Mouse (Mus musculus) liver, postnatal 0 days (tissue): ENCODE results near the gene Hist1h2ba.

Experiments used
- CTCF ChIP-seq: sonication (generic); IDR thresholded peaks from 2 replicates; pipeline ENCODE4 v1.5.1; 2016; ENCODE audit warnings: antibody characterized with exemption, low read depth
- EP300 ChIP-seq: IDR thresholded peaks from 2 replicates; pipeline ENCODE4 v1.6.1; 2016; ENCODE audit warnings: antibody characterized with exemption, low read depth, mild to moderate bottlenecking

- TF ChIP-seq CTCF (no peak), EP300 (peak; percentile 50; the same call in 1 of the 2 replicates)
These were observed 40.7 kb downstream of the Hist1h2ba start for GRCm38 (mm10) chr13:23893269-23893593.
